Mouse (Mus musculus): ENCODE measurements at regions not wholly inside any gene's neighbourhood (a gene's known extent, or its start where the extent isn't known, plus 50 kb on each side); places are given as distances from the start of the nearest gene placed in this dataset.
"Not testable (repeated sequence)": the region's sequence is repeated elsewhere in the genome, so short reads cannot be mapped to it uniquely, and the experiment has no call there.

- ATAC-seq: no peak
- 69% methylated on average over 6 of the region's 6 CpGs for WGBS (ENCODE audit: insufficient replicate concordance)
Observed at GRCm38 (mm10) chr15:25236191-25236723, 177.3 kb downstream of the Basp1 start.

GRCm38 (mm10) chr15:25234064-25234700 lies 179.4 kb downstream of the Basp1 start:
- Histone ChIP-seq H3K4me2 (no peak overlapping the region), H3K36me3 (no peaks in the 10 kb centered on the region), H3K9me3 (replicated peaks) (no peaks in the 10 kb centered on the region), H3K27ac (no peak overlapping the region), H3K4me1 (no peaks in the 10 kb centered on the region), H3K9ac (no peak overlapping the region), H3K4me3 (no peak overlapping the region), H3K27me3 (replicated peaks) (no peaks in the 10 kb centered on the region)
- no peak for ATAC-seq
- WGBS (ENCODE audit: insufficient replicate concordance): 72% methylated on average over 10 of the region's 10 CpGs

More at GRCm38 (mm10) chr15:25236191-25236723, 177.3 kb downstream of the Basp1 start:
- H3K4me1 ChIP-seq: no peaks in the 10 kb centered on the region
- H3K27me3 ChIP-seq (replicated peaks): no peaks in the 10 kb centered on the region
- H3K9me3 ChIP-seq (replicated peaks): no peaks in the 10 kb centered on the region
- no peak overlapping the region for H3K9ac ChIP-seq
- H3K36me3 ChIP-seq: no peaks in the 10 kb centered on the region
- H3K27ac ChIP-seq: no peak overlapping the region
- no peak overlapping the region for H3K4me2 ChIP-seq
- no peak overlapping the region for H3K4me3 ChIP-seq

- Histone ChIP-seq H3K9ac (no peak overlapping the region), H3K4me3 (no peak overlapping the region), H3K36me3 (no peaks in the 10 kb centered on the region), H3K4me1 (no peaks in the 10 kb centered on the region), H3K27ac (no peak overlapping the region), H3K27me3 (replicated peaks) (no peaks in the 10 kb centered on the region), H3K9me3 (replicated peaks) (no peaks in the 10 kb centered on the region), H3K4me2 (no peak overlapping the region)
- WGBS (ENCODE audit: insufficient replicate concordance): 80% methylated on average over 4 of the region's 4 CpGs
- no peak for ATAC-seq
Observed at GRCm38 (mm10) chr15:25230213-25230612, 183.4 kb downstream of the Basp1 start.

- Histone ChIP-seq H3K36me3 (no peaks in the 10 kb centered on the region), H3K9me3 (replicated peaks) (no peaks in the 10 kb centered on the region), H3K4me1 (no peaks in the 10 kb centered on the region), H3K4me3 (no peak overlapping the region), H3K9ac (no peak overlapping the region), H3K27me3 (replicated peaks) (no peaks in the 10 kb centered on the region), H3K27ac (no peak overlapping the region), H3K4me2 (no peak overlapping the region)
- no peak for ATAC-seq
- WGBS (ENCODE audit: insufficient replicate concordance): 74% methylated on average over 11 of the region's 11 CpGs
Observed at GRCm38 (mm10) chr15:25229807-25230206, 183.8 kb downstream of the Basp1 start.

- Histone ChIP-seq H3K9me3 (replicated peaks) (no peaks in the 10 kb centered on the region), H3K36me3 (no peaks in the 10 kb centered on the region), H3K4me3 (no peak overlapping the region), H3K27me3 (replicated peaks) (no peaks in the 10 kb centered on the region), H3K4me2 (no peak overlapping the region), H3K9ac (no peak overlapping the region), H3K27ac (no peak overlapping the region), H3K4me1 (no peaks in the 10 kb centered on the region)
- no peak for ATAC-seq
- 32% methylated on average over 7 of the region's 7 CpGs for WGBS (ENCODE audit: insufficient replicate concordance)
Observed at GRCm38 (mm10) chr15:25227496-25227895, 186.1 kb downstream of the Basp1 start.

- no peak for ATAC-seq
Observed at GRCm38 (mm10) chr15:25225936-25226335, 187.6 kb downstream of the Basp1 start.

GRCm38 (mm10) chr15:25225431-25225830 lies 188.1 kb downstream of the Basp1 start:
- H3K36me3 ChIP-seq: no peaks in the 10 kb centered on the region
- no peak overlapping the region for H3K4me3 ChIP-seq
- no peaks in the 10 kb centered on the region for H3K27me3 ChIP-seq (replicated peaks)
- H3K9me3 ChIP-seq (replicated peaks): no peaks in the 10 kb centered on the region
- H3K4me2 ChIP-seq: no peak overlapping the region
- WGBS (ENCODE audit: insufficient replicate concordance): 56% methylated on average over 3 of the region's 3 CpGs
- no peak for ATAC-seq
- no peak overlapping the region for H3K27ac ChIP-seq
- H3K9ac ChIP-seq: no peak overlapping the region
- H3K4me1 ChIP-seq: no peaks in the 10 kb centered on the region

More at GRCm38 (mm10) chr15:25225936-25226335, 187.6 kb downstream of the Basp1 start:
- Histone ChIP-seq H3K9ac (no peak overlapping the region), H3K27me3 (replicated peaks) (no peaks in the 10 kb centered on the region), H3K4me3 (no peak overlapping the region), H3K36me3 (no peaks in the 10 kb centered on the region), H3K4me1 (no peaks in the 10 kb centered on the region), H3K27ac (no peak overlapping the region), H3K9me3 (replicated peaks) (no peaks in the 10 kb centered on the region), H3K4me2 (no peak overlapping the region)
- WGBS (ENCODE audit: insufficient replicate concordance): 21% methylated on average over 3 of the region's 3 CpGs

- Histone ChIP-seq H3K36me3 (no peaks in the 10 kb centered on the region), H3K9ac (no peak overlapping the region), H3K4me1 (no peaks in the 10 kb centered on the region), H3K4me3 (no peak overlapping the region), H3K27ac (no peak overlapping the region), H3K27me3 (replicated peaks) (no peaks in the 10 kb centered on the region), H3K4me2 (no peak overlapping the region), H3K9me3 (replicated peaks) (no peaks in the 10 kb centered on the region)
- no peak for ATAC-seq
- 64% methylated on average over 4 of the region's 4 CpGs for WGBS (ENCODE audit: insufficient replicate concordance)
Observed at GRCm38 (mm10) chr15:25221749-25222148, 191.8 kb downstream of the Basp1 start.

GRCm38 (mm10) chr15:25216375-25216774 lies 197.2 kb downstream of the Basp1 start:
- Histone ChIP-seq H3K9me3 (replicated peaks) (no peaks in the 10 kb centered on the region), H3K27me3 (replicated peaks) (no peaks in the 10 kb centered on the region), H3K4me3 (no peak overlapping the region), H3K9ac (no peak overlapping the region), H3K36me3 (no peaks in the 10 kb centered on the region), H3K27ac (no peak overlapping the region), H3K4me2 (no peak overlapping the region), H3K4me1 (no peaks in the 10 kb centered on the region)
- WGBS (ENCODE audit: insufficient replicate concordance): 83% methylated on average over 1 of the region's 1 CpGs
- no peak for ATAC-seq

- no peaks in the 10 kb centered on the region for H3K27me3 ChIP-seq (replicated peaks)
- 68% methylated on average over 3 of the region's 3 CpGs for WGBS (ENCODE audit: insufficient replicate concordance)
- H3K9ac ChIP-seq: no peak overlapping the region
- no peak overlapping the region for H3K4me2 ChIP-seq
- H3K27ac ChIP-seq: no peak overlapping the region
- H3K9me3 ChIP-seq (replicated peaks): no peaks in the 10 kb centered on the region
- H3K4me3 ChIP-seq: no peak overlapping the region
- H3K36me3 ChIP-seq: no peaks in the 10 kb centered on the region
- no peak for ATAC-seq
- H3K4me1 ChIP-seq: no peaks in the 10 kb centered on the region
Observed at GRCm38 (mm10) chr15:25202097-25202496, 211.5 kb downstream of the Basp1 start.

GRCm38 (mm10) chr15:25200249-25200648 lies 213.3 kb downstream of the Basp1 start:
- H3K4me2 ChIP-seq, ATAC-seq: not testable (repeated sequence)
- 74% methylated on average over 23 of the region's 23 CpGs for WGBS (ENCODE audit: insufficient replicate concordance)

GRCm38 (mm10) chr15:25187881-25188326 lies 225.7 kb downstream of the Basp1 start:
- WGBS (ENCODE audit: insufficient replicate concordance): 48% methylated on average over 2 of the region's 2 CpGs
- no peak for ATAC-seq
- H3K27me3 ChIP-seq (replicated peaks): no peaks in the 10 kb centered on the region

More at GRCm38 (mm10) chr15:25200249-25200648, 213.3 kb downstream of the Basp1 start:
- not testable (repeated sequence) for H3K27me3 ChIP-seq (replicated peaks); H3K27ac ChIP-seq; H3K9me3 ChIP-seq (replicated peaks); H3K36me3 ChIP-seq; H3K4me3 ChIP-seq; H3K4me1 ChIP-seq; H3K9ac ChIP-seq

GRCm38 (mm10) chr15:25172755-25173154 lies 240.8 kb downstream of the Basp1 start:
- Histone ChIP-seq H3K9ac (no peak overlapping the region), H3K4me2 (no peak overlapping the region), H3K4me3 (no peak overlapping the region), H3K27ac (no peak overlapping the region), H3K9me3 (replicated peaks) (no peaks in the 10 kb centered on the region), H3K27me3 (replicated peaks) (no peaks in the 10 kb centered on the region), H3K4me1 (no peaks in the 10 kb centered on the region), H3K36me3 (no peaks in the 10 kb centered on the region)
- 61% methylated on average over 6 of the region's 6 CpGs for WGBS (ENCODE audit: insufficient replicate concordance)
- ATAC-seq: no peak

More at GRCm38 (mm10) chr15:25187881-25188326, 225.7 kb downstream of the Basp1 start:
- Histone ChIP-seq H3K36me3 (no peaks in the 10 kb centered on the region), H3K4me2 (no peak overlapping the region), H3K27ac (no peak overlapping the region), H3K4me1 (no peaks in the 10 kb centered on the region), H3K9ac (no peak overlapping the region), H3K9me3 (replicated peaks) (no peaks in the 10 kb centered on the region), H3K4me3 (no peak overlapping the region)
